Mouse (Mus musculus) B cell, adult 2 months (primary cell): Measurements from ENCODE around the gene Gp1ba.

Source experiments
- DNase-seq, 2 experiments: peaks; one replicate each; pipeline ENCODE4 v3.0.0; 2022

The Gp1ba gene

DNA sequence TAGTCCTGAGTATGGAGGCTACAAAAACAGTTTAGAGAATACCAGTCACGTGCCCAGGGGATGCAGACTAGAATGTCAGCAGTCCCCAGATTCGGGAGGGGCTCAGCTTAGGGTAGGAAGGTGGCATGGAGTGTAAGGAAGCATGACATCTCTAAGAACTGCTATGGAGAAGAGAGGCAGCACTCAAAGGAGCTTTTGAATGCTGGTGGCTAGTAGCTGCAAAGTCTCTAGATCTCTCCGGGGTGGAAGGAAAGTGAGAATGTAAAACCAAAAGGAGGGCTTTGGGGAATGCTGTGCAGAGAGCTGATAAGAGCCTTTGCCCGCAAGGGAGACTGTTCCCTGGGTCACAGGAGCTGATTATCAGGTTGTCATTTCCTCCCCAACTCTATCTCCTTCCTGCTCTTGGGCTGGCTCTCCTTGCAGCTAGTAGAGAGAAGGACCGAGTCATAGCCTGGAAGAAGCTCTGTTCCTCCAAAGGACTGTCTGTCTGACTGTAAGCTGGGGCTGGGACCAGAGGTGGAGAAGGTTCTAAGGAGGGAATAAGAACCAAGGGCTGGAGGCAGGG is at the start of gene Gp1ba:
Gene Gp1ba (plus strand): TSS at position 409 of the 565 bp plus-strand sequence.
- no peak for DNase-seq

DNA sequence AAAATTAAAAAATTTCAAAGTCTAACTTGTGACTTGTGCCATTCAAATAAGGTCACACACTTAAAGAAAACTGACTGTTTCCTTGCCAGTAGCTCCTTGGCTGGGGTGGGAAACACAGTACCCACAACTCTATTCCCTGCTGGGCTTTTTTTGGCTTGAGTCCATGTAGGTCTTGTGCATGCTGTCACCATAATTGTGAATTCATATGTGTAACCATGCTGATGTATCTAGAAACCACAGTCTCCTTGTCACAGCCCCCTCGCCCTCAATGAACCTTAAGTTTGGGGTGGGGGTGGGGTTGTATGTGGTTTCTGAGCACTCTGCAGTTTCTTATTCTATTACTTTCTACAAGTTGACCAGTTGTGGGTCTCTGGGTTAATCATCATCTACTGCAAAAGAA is 47.2 kb upstream of the Gp1ba start:
- DNase-seq = no peak

DNA sequence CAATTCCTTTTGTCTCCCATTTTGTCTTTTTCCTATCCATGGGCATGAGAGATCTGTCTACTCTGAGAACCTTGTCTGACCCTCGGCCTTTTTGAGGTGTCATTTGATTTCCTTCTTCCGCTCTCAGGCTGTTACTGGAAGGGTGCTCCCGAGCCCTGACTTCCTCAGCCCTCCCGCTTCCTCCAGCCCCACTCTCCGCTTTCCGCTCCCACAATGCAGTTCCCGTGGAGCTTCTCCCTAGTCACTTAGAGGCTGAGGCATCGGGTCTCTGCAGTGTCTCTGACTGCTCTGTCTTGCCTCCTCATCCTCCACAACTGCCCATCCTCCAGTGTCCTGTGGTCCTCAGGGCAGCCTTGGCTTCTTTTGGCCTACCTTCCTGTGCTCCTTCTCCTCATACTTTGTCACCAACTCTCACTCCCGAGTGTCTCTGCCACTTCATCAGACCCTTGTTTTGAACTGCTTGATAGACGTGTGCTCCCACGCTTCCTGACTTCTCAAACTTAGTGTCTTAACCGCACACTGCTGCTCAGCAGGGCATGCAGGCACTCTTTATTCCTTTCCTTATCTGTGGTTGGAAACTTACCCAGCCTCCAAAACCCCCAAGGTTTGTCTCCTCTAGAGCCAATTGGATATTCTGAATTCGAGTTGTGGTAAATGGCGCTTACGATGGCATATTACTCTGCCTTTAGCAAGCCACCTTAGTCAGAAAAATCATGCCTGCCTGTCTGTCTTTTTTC is 44.5 kb upstream of the Gp1ba start:
- no peak for DNase-seq

- no peak for DNase-seq
Observed at GRCm38 (mm10) chr11:70595638-70596037, 43.3 kb upstream of the Gp1ba start.

- no peak for DNase-seq
Observed at GRCm38 (mm10) chr11:70596094-70596493, 42.8 kb upstream of the Gp1ba start.

GRCm38 (mm10) chr11:70597301-70597700 is 41.6 kb upstream of the Gp1ba start:
- no peak for DNase-seq

- DNase-seq = no peak
Observed at GRCm38 (mm10) chr11:70598451-70598953, 40.4 kb upstream of the Gp1ba start.

DNA sequence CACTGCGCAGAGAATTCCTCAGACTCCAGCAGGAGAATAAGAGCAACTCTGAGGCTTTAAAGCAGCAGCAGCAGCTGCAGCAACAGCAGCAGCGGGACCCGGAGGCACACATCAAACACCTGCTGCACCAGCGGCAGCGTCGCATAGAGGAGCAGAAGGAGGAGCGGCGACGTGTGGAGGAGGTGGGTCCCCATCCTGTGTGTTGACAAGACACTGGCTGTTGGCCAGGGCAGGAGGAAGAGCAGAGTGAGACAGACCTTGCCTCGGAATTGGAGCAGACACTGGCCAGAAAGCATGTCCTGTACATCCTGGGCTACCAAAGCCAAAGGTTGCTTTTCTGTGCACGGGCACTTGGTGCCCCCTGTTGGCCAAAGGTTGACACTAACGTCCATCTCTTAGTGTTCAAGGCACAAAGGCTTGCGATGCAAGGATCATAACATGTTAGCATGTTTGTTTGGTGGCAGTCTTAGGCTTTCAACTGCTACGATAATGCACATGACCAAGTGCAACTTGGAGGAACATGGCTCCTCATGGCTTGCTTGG is 33.8 kb upstream of the Gp1ba start:
- peak; percentile 84 for DNase-seq

- no peak for DNase-seq
Observed at GRCm38 (mm10) chr11:70606717-70607116, 32.2 kb upstream of the Gp1ba start.

DNA sequence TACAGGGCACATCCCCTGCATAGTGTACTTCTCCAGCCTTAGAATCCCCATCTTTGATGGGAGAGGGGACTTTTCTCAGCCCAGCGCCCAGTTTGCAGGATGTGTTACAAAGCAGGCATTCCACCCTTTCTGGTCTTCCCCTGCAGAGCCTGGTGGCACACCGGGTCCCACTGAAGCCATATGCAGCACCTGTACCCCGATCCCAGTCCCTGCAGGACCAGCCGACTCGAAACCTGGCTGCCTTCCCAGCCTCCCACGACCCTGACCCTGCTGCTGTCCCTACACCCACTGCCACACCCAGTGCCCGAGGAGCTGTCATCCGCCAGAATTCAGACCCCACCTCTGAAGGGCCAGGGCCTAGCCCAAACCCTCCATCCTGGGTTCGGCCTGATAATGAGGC is 31.3 kb upstream of the Gp1ba start:
- no peak for DNase-seq

DNA sequence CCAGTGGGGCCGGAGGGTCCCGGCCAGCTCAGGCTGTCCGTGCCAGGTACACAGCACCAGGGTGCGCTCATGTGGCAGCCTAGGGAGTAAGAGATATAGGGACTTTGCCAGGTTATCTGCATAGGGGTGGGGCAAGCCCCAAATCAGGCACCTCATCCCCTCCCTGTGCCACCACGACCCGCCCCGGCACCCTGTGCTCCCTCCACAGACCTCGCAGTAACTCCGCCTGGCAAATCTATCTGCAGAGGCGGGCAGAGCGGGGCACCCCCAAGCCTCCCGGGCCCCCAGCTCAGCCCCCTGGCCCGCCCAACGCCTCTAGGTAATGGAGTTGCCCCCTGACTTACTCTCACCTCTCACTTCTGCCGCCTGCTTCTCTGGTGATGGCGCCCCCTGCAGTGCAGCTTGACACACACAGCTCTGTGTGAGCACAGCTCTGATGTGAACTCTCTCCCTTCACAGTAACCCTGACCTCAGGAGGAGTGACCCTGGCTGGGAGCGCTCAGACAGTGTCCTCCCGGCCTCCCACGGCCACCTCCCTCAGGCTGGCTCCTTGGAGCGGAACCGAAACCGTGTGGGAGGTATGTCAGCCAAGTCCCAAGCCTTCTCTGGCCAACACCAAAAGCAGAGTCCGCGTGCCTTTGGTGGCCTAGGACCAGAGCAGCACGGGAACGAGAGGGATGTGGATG is 30.4 kb upstream of the Gp1ba start:
- DNase-seq = peak; percentile 55 to 58

DNA sequence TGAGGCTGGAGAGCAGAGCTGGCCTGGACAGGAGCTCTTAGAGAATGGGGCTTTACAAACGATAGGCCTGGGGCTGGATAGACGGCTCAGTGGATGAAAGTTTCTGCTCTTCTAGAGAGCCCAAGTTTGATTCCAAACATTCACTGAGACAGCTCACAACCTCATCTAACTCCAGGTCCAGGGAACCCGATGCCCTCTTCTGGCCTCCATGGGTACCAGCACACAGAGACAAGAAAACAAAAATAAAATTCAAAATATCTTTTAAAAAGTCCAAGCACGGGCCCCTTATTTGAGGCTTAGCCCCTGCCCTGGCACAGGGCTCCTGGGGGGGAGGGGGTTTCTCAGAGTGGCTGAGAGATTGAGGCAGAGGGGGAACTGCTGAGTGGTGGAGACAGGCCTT is 28.2 kb upstream of the Gp1ba start:
- DNase-seq = no peak

- no peak for DNase-seq
Observed at GRCm38 (mm10) chr11:70612505-70612904, 26.4 kb upstream of the Gp1ba start.

DNA sequence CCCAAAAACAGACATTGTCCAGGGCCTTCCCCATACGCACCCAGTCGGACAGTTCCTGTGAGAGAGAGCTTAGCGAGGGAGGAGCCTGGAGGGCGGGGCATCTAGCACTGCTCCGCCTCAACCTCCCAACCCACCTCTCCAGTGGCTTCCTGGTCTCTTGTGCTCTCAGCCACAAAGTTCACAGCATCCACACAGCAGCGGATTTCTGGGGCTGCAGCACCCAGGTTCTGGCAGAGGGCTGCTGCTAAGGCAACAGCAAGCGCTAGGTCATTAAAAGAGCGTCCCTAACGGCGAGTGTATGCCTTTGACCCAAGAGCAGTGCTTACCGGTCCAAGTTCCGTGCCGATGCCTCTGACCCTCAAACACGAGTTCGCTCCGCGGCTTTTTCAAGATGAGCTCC is 23.8 kb upstream of the Gp1ba start:
- DNase-seq = peak; percentile 73 to 74

- peak in 1 of 2 experiments; percentile 33 for DNase-seq
Observed at GRCm38 (mm10) chr11:70615516-70616093, 23.3 kb upstream of the Gp1ba start, which contains the start of gene 4930544D05Rik. Gene 4930544D05Rik, plus strand, starts transcription at chr11:70615848.

DNA sequence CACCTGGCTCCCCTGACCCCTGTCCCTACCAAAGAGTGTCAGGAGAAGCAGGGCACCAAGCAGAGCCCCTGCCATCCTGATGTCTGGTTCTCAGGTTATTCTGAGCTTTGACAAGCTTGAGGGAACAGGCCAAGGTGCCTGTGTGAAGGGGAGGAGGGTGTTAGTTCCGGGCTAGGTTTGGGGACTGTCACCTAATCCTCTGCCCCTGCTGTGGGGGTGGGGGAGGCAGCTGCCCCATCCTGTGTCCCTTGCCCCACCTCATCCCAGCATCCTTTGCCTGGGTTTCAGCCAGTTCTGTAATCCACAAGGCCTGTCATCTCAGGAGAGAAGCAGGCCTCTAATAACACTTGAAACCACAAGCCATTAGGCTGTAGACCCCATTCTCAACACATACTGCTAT is 19.8 kb upstream of the Gp1ba start, which contains the start of gene Chrne:
Gene Chrne (minus strand): TSS at position 116 of the 400 bp plus-strand sequence.
- no peak for DNase-seq

DNA sequence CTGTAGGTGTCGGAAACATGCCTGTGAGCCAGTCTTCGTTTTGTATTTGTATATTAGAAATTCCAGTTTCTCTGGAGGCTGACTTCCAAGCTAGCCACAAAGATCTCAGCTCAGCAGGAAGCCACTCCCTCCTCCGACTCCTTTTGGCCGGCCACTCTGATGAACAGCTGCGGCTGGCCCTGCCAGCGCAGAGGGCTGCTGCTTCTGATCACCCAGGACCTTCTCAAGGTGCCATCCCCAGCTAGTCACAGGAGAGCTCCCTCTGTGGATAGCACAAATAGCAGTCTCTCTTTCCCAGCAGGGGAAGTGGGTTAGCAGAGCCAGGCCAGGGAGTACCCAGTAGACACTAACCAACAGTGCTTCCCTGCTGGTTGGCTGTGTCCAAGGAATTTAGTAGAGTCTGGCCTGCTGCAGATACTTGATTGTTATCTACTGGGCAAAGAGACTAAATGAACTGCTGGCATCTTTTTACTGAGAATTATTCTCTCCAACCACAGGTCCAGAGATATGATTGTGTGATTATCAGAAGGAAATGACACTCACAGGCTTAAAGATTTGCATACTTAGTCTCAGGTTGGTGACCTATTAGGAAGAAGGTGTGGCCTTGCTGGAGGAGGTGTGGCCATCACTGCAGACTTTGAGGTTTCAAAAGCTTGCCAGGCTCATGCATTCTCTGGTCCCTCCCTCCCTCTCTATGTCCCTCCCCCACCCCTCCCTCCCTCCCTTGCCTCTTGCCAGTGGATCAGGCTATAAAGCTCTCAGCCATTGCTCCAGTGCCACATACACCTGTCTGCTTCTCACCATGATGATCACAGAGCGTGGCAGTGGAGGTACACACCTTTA is 16.7 kb upstream of the Gp1ba start:
- peak; percentile 50 to 59 for DNase-seq

DNA sequence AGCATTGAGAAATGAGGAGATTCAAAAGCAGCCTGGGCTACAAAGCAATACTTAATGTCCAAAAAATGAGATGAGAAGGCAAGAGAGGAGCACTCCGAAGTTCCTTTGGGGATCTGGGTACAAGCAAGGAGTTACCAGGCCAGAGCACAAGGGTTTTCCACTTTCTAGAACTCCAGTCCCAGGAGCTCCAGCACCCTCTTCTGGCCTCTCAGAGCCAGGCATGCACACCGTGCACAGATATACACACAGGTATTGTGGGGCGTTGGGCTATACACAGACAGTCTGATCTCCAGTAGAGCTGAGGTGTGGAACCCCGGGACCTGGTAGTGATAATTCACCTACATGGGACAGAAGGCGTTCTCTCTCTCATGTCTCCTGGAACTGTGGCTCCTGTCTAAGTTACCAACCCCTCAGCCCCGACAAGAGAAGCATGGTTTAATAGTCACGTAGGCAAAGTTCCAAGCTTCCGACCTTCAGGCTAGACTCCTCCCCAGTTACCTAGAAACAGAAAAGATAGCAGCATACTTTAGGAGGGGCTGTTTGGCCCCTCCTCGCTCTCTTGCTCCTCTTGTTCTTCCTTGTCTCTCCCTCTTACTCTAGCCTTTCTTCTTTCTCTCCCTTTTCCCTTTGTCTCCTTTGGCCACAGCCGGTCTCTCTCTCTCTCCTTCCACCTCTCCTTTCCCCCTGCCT is 15.7 kb upstream of the Gp1ba start:
- no peak for DNase-seq

GRCm38 (mm10) chr11:70625473-70625872 is 13.4 kb upstream of the Gp1ba start:
- peak; percentile 76 to 80 for DNase-seq

- no peak for DNase-seq
Observed at GRCm38 (mm10) chr11:70626877-70627276, 12.0 kb upstream of the Gp1ba start.

DNA sequence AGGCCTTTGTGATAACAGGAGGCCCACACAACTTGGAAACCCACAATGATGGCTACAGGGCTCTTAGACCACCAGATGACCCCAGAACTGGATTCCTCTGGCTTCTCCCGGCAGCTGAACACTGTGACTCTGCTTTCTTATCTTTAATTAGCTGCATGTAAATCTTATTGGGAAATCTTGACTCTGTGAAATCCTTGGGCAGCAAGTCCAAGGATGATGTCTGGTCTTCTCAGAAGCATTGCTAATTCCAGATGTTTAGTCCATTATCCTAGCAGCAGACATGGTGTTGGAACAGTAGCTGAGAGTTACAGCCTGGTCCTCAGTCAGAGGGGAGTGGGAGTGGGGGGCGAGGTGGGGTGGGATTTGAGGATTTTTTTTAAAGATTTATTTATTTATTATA is 10.5 kb upstream of the Gp1ba start:
- no peak for DNase-seq
